Mouse (Mus musculus) embryonic fibroblast, embryonic 13.5 days (primary cell): ENCODE measurements around the gene Afap1l2.

Experiments used
- CTCF ChIP-seq: IDR thresholded peaks from 2 replicates; pipeline ENCODE4 v1.5.1; 2011; ENCODE audit warnings: mild to moderate bottlenecking, control low read depth, low read length, moderate library complexity, borderline replicate concordance; ENCODE audit not compliant: insufficient read depth
- POLR2A ChIP-seq: IDR thresholded peaks from 2 replicates; pipeline ENCODE4 v1.6.1; 2011; ENCODE audit warnings: low read depth, mild to moderate bottlenecking, control low read depth, low read length, moderate library complexity

GRCm38 (mm10) chr19:56992978-56993545 is 15.0 kb downstream of the Afap1l2 start:
- TF ChIP-seq POLR2A (no peak), CTCF (no peak)
